Mouse (Mus musculus) liver, embryonic 14.5 days (tissue): Measurements from ENCODE around the gene Tmem167b.

Experiments used
- CTCF ChIP-seq: IDR thresholded peaks from 2 replicates; pipeline ENCODE4 v1.5.1; 2016; ENCODE audit warnings: antibody characterized with exemption, low read depth, control low read depth
- EP300 ChIP-seq: IDR thresholded peaks from 2 replicates; pipeline ENCODE4 v1.6.1; 2016; ENCODE audit warnings: antibody characterized with exemption, low read depth

- no peak for TF ChIP-seq CTCF
- TF ChIP-seq EP300 = no peak
These were observed 29.0 kb downstream of the Tmem167b start for GRCm38 (mm10) chr3:108533114-108533885.
